Comparison of ENCODE assay signal across 24 mouse cellular contexts in genomic region chr4:130859467-130859866, GRCm38 (mm10). TPM values are rescaled to one million over a fixed set of nuclear protein-coding genes. Genes with fewer than 3 reads are reported as not detected.
DNase-seq lines count a peak whose midpoint lies in the region; ATAC-seq and TF ChIP-seq lines count a peak whose summit lies in the region.
"Had no signal": no experiment of that assay in that cellular context is flagged by ENCODE, and none has a peak within 500 bp of the region (broad histone marks: within the 10 kb centered on the region; RNA-seq: fewer than 3 reads in every experiment).

No protein-coding gene starts in this region.

- no peak overlapping the region for H3K27ac ChIP-seq in heart, embryonic 15.5 days
- H3K27ac ChIP-seq in left cerebral cortex, adult 2 months = no peak overlapping the region
- H3K27ac ChIP-seq: embryonic facial prominence, embryonic 15.5 days; forebrain, embryonic 10.5 days; gastrocnemius, adult 2 months; hindbrain, embryonic 10.5 days had no signal

- intact Hi-C loops in left cerebral cortex, adult 2 months (cut with DNase I) = no loop called here

- WGBS in heart, embryonic 15.5 days = 46% methylated on average over 8 of the region's 8 CpGs

- DNase-seq in heart, adult 9 months (ENCODE audit: low spot score in 2 of 2) = no peak
- DNase-seq in right cerebral cortex, postnatal 14 days = peak; percentile 2
- no peak for DNase-seq in right cerebral cortex, postnatal 4 days
- peak; percentile 30 for DNase-seq in ZHBTc4 (ENCODE audit: low read depth, low spot score)
- DNase-seq in left cerebral cortex, adult 2 months (ENCODE audit: extremely low spot score in 1 of 2, low spot score in 2 of 2) = no peak
- DNase-seq: adrenal gland, adult 2 months; adrenal gland, postnatal 25 days; cerebellum, adult 8-10 months; cerebellum, postnatal 14 days; embryo, embryonic 11 days; gastrocnemius, adult 2 months; gastrocnemius, postnatal 25 days; heart, postnatal 14 days had no signal

- no peaks in the 10 kb centered on the region for H3K36me3 ChIP-seq in heart, embryonic 15.5 days
- H3K36me3 ChIP-seq: embryonic facial prominence, embryonic 15.5 days; forebrain, embryonic 10.5 days; hindbrain, embryonic 10.5 days had no signal

- peak overlapping the region; percentile 18; the same call in 1 of the 2 replicates for H3K4me2 ChIP-seq in heart, embryonic 15.5 days
- H3K4me2 ChIP-seq: embryonic facial prominence, embryonic 15.5 days; heart, embryonic 11.5 days had no signal

- ATAC-seq in heart, embryonic 15.5 days (replicated peaks; ENCODE audit: insufficient number of reproducible peaks, insufficient read depth, low FRiP score, low read depth) = no peak
- ATAC-seq: forebrain, embryonic 14.5 days; hindbrain, embryonic 16.5 days; inflammation-experienced regulatory T-cells, adult 6 months; intestine, postnatal 0 days; Patski had no signal

- no peak overlapping the region for H3K9ac ChIP-seq in heart, embryonic 15.5 days
- H3K9ac ChIP-seq: embryonic facial prominence, embryonic 15.5 days had no signal

- peaks cover 20% of the 10 kb centered on the region; the same call in 1 of the 2 replicates for H3K27me3 ChIP-seq in heart, embryonic 15.5 days

- no peaks in the 10 kb centered on the region for H3K9me3 ChIP-seq in heart, embryonic 15.5 days (replicated peaks)
- H3K9me3 ChIP-seq: embryonic facial prominence, embryonic 15.5 days; forebrain, embryonic 10.5 days; hindbrain, embryonic 10.5 days had no signal

- TF ChIP-seq CTCF in left cerebral cortex, adult 2 months (IDR thresholded peaks at IDR 0.05) = no peak

- H3K4me1 ChIP-seq in heart, embryonic 15.5 days (replicated peaks) = peaks cover 21% of the 10 kb centered on the region

- no peak overlapping the region for H3K4me3 ChIP-seq in heart, embryonic 15.5 days
- H3K4me3 ChIP-seq in left cerebral cortex, adult 2 months = no peak overlapping the region
- H3K4me3 ChIP-seq: embryonic facial prominence, embryonic 15.5 days; erythroblast, embryonic 14.5 days; forebrain, embryonic 10.5 days; gastrocnemius, adult 2 months; hindbrain, embryonic 10.5 days had no signal

RNA-seq across cellular contexts. Expression of gene Laptm5, which starts 53.5 kb away (rescaled TPM):
- 27.4 and 55.0 TPM in 2 replicates for polyA plus RNA-seq in heart, embryonic 15.5 days (2015; fragmentation: Nextera tagmentation; extraction: Ambion mirVana)
- total RNA-seq in left cerebral cortex, adult 2 months (2021) = 10 to 100 TPM; 32.1 to 33.9 TPM
- polyA plus RNA-seq: Patski had no signal

Comparison
In these comparisons a context has a peak if more than half of its experiments do, and no peak if none do; other contexts are left out.
1. DNase-seq: peak in right cerebral cortex, postnatal 14 days (single experiment) and ZHBTc4 (single experiment); none in heart, adult 9 months (0 of 2), right cerebral cortex, postnatal 4 days (single experiment) and left cerebral cortex, adult 2 months (0 of 2).